Mouse (Mus musculus): ENCODE measurements around the gene Tbx4. TPM values are rescaled to one million over a fixed set of nuclear protein-coding genes. Genes with fewer than 3 reads are reported as not detected.
A peak's percentile ranks its signal among the peaks of the same experiment; 100 is the strongest.

Tbx4 gene
- polyA plus RNA-seq, 2 experiments = 15.5 to 37.5 TPM

DNA sequence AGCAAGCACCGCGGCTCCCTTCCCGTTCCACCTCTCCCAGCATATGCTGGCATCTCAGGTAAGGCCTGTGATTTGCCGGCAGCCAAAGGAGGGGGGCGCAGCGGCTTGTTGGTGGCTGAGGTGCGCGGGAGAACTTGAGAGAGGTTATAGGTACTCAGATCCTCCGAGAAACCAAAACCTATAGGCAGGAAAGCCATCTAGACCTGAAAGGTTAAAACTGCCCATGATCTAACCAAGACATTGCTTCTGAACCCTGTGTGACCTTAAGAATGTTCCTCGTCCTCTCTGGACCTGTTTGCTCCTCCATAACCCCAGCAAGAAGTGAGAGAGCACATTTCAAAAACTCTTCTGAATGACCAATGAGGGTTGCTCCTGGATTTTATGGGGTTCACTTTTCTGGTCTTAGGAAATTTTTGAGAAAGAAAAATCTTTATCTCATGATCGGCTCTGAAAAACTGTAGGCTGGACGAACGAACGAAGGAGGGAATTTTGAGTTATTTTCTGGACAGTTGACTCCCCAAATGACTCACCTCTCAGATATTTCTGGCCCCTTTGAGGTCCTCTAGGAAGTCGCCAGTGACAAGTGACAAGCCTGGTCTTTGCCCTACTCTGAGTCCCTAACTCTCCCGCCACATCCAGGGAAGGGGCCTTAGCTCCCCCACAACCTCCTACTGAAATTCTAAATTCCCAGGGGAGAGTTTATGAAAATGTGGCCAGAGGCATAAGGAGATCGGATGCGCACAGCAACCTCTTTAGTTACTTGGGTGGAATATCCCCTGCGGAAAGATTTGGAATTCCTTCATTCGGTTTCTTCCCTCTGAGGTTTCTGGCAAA lies 47.6 kb upstream of the Tbx4 start:
- Histone ChIP-seq H3K27me3 (ENCODE audit: control insufficient read depth, insufficient read depth, low read length) (peaks cover 82% of the 10 kb centered on the region), H3K4me3 (replicated peaks; ENCODE audit: low read length) (peak overlapping the region; percentile 50), H3K4me1 (ENCODE audit: control insufficient read depth, insufficient read depth, low read length) (peaks cover 32% of the 10 kb centered on the region), H3K36me3 (ENCODE audit: control insufficient read depth, insufficient read depth, low read length) (peaks cover 30% of the 10 kb centered on the region), H3K9me3 (ENCODE audit: control insufficient read depth, low read length) (no peaks in the 10 kb centered on the region), H3K4me2 (replicated peaks; ENCODE audit: low read depth, low read length, severe bottlenecking) (peak overlapping the region; percentile 89), H3K9ac (ENCODE audit: low read depth, low read length, severe bottlenecking) (peak overlapping the region; percentile 85), H3K27ac (replicated peaks; ENCODE audit: low read depth, low read length) (peak overlapping the region; percentile 71)
- no peak for DNase-seq (ENCODE audit: low spot score)
- WGBS = 21% methylated on average over 18 of the region's 20 CpGs
- ATAC-seq (ENCODE audit: low FRiP score, low read depth) = no peak
- no peak for TF ChIP-seq POLR2A (IDR thresholded peaks at IDR 0.05; ENCODE audit: borderline replicate concordance, extremely low read depth, insufficient read depth, insufficient read length)

DNA sequence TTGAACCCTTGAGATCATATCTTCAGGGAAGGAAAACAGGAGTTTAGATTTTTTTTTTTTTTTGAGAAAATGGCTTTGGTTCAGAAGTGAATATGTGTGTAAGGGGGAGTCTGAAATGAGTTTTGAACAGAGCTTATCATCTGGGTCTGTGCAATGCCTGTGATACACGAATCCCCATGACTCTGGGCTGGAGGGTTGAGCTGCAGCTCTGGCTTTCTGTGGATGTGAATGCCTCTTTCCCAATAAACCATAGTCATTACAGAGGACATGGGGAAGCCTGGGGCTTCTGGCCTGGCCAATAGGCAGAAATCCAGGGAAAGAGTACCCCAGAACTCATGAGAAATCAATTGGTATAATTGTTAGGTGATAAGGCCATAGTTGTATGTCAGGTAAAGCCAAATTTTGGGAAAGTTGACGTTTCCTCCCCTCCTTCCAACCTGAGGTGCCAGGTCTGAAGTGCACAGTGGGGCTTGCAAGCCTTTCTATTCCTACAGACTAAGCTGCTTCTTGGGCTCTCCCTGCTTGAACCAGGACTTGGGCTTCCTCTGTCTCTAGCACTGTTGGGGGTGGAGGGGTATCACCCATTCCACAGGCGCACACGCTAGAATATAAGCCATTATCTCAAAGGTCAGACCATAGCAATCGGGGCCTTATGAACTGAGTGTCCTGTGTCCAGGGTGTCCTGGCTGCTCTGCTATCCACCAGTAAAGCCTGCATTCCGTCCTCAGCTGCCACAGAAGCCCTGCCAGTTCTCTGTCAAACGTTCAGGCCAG lies 46.8 kb upstream of the Tbx4 start:
- no peak for DNase-seq (ENCODE audit: low spot score)
- H3K9ac ChIP-seq (ENCODE audit: low read depth, low read length, severe bottlenecking) = peak overlapping the region; percentile 85

DNA sequence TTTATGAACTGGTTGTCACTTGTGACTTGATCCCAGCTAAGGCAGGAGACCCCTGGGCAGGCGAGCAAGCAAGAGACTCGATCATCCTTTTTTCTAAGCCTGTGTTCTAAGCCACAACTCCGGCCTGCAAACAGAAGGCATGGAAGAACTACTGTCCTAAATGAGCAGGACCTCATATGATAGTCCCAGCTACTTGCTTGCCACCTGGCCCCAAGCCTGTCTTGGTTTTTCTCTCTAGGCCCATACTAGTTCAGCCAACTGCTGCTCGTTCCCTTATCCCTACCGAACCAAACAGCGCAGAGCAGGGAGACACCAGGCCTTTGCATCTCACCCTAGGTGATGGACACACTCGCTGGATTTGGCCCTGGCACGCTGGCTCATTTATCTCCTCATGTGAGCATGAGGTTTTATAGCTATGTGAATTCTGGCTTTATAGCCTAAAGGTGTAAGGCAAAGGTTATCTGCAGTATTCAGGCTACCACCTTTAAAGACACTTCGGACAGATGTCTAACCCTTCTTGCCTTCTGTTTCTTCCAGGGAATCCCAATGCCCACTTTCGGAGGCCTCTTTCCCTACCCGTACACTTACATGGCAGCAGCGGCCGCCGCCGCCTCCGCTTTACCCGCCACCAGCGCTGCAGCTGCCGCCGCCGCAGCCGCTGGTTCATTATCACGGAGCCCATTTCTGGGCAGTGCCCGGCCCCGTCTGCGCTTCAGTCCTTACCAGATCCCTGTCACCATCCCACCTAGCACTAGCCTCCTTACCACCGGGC lies 46.0 kb upstream of the Tbx4 start:
- peak overlapping the region; percentile 50 for H3K4me3 ChIP-seq (replicated peaks; ENCODE audit: low read length)
- ATAC-seq (ENCODE audit: low FRiP score, low read depth) (no peak), DNase-seq (ENCODE audit: low spot score) (no peak)
- H3K4me2 ChIP-seq (replicated peaks; ENCODE audit: low read depth, low read length, severe bottlenecking) = peak overlapping the region; percentile 89
- H3K4me1 ChIP-seq (ENCODE audit: control insufficient read depth, insufficient read depth, low read length) = peaks cover 37% of the 10 kb centered on the region
- H3K27ac ChIP-seq (replicated peaks; ENCODE audit: low read depth, low read length) = peak overlapping the region; percentile 52
- no peaks in the 10 kb centered on the region for H3K9me3 ChIP-seq (ENCODE audit: control insufficient read depth, low read length)
- peaks cover 67% of the 10 kb centered on the region for H3K27me3 ChIP-seq (ENCODE audit: control insufficient read depth, insufficient read depth, low read length)
- TF ChIP-seq POLR2A (IDR thresholded peaks at IDR 0.05; ENCODE audit: borderline replicate concordance, extremely low read depth, insufficient read depth, insufficient read length) = no peak
- H3K9ac ChIP-seq (ENCODE audit: low read depth, low read length, severe bottlenecking) = peak overlapping the region; percentile 56
- peaks cover 30% of the 10 kb centered on the region for H3K36me3 ChIP-seq (ENCODE audit: control insufficient read depth, insufficient read depth, low read length)
- 16% methylated on average over 27 of the region's 27 CpGs for WGBS

More for the DNA sequence above, 46.8 kb upstream of the Tbx4 start:
- peak overlapping the region; percentile 89 for H3K4me2 ChIP-seq (replicated peaks; ENCODE audit: low read depth, low read length, severe bottlenecking)
- H3K27me3 ChIP-seq (ENCODE audit: control insufficient read depth, insufficient read depth, low read length) = peaks cover 75% of the 10 kb centered on the region
- no peak for TF ChIP-seq POLR2A (IDR thresholded peaks at IDR 0.05; ENCODE audit: borderline replicate concordance, extremely low read depth, insufficient read depth, insufficient read length)
- H3K9me3 ChIP-seq (ENCODE audit: control insufficient read depth, low read length) = no peaks in the 10 kb centered on the region
- peak overlapping the region; percentile 50 for H3K4me3 ChIP-seq (replicated peaks; ENCODE audit: low read length)
- H3K36me3 ChIP-seq (ENCODE audit: control insufficient read depth, insufficient read depth, low read length) = peaks cover 30% of the 10 kb centered on the region
- ATAC-seq (ENCODE audit: low FRiP score, low read depth) = no peak
- 25% methylated on average over 7 of the region's 7 CpGs for WGBS
- no peak overlapping the region for H3K27ac ChIP-seq (replicated peaks; ENCODE audit: low read depth, low read length)
- peaks cover 35% of the 10 kb centered on the region for H3K4me1 ChIP-seq (ENCODE audit: control insufficient read depth, insufficient read depth, low read length)

- H3K27me3 ChIP-seq (ENCODE audit: control insufficient read depth, insufficient read depth, low read length) = peaks cover 61% of the 10 kb centered on the region
- H3K4me2 ChIP-seq (replicated peaks; ENCODE audit: low read depth, low read length, severe bottlenecking) = peak overlapping the region; percentile 89
- ATAC-seq (ENCODE audit: low FRiP score, low read depth) (no peak), DNase-seq (ENCODE audit: low spot score) (no peak)
- H3K4me3 ChIP-seq (replicated peaks; ENCODE audit: low read length) = peak overlapping the region; percentile 50
- peaks cover 37% of the 10 kb centered on the region for H3K4me1 ChIP-seq (ENCODE audit: control insufficient read depth, insufficient read depth, low read length)
- peak overlapping the region; percentile 52 for H3K27ac ChIP-seq (replicated peaks; ENCODE audit: low read depth, low read length)
- no peak for TF ChIP-seq POLR2A (IDR thresholded peaks at IDR 0.05; ENCODE audit: borderline replicate concordance, extremely low read depth, insufficient read depth, insufficient read length)
- H3K9ac ChIP-seq (ENCODE audit: low read depth, low read length, severe bottlenecking) = peak overlapping the region; percentile 56
- 7% methylated on average over 21 of the region's 21 CpGs for WGBS
- H3K9me3 ChIP-seq (ENCODE audit: control insufficient read depth, low read length) = no peaks in the 10 kb centered on the region
- peaks cover 29% of the 10 kb centered on the region for H3K36me3 ChIP-seq (ENCODE audit: control insufficient read depth, insufficient read depth, low read length)
Measured at GRCm38 (mm10) chr11:85840803-85841145, 45.4 kb upstream of the Tbx4 start.

DNA sequence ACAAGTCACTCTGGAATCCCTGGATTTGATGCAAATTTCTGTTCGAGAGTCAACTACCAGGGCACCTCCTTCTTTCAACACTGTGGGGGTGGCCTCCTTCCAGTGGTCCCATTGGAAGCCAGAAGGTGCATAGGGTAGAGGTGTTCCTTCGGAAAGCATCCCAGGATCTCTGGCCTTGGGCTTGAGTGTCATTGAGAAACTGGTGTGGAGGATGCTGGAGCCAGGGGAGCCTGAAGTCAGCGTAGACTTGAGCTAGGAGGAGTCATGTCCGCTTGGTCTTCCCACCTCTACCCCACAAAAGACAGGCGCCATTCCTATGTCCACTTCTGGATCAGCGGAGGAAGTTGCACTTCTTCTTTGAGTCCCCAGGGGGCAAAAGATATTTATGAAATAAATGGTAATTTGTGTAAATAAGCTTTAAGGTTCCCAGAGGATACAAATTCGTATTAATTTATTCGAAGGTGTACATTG lies 45.0 kb upstream of the Tbx4 start:
- peaks cover 37% of the 10 kb centered on the region for H3K4me1 ChIP-seq (ENCODE audit: control insufficient read depth, insufficient read depth, low read length)
- peak overlapping the region; percentile 50; the same call in 1 of the 2 replicates for H3K4me3 ChIP-seq (replicated peaks; ENCODE audit: low read length)
- H3K27ac ChIP-seq (replicated peaks; ENCODE audit: low read depth, low read length) = peak overlapping the region; percentile 55; the same call in 1 of the 2 replicates
- H3K27me3 ChIP-seq (ENCODE audit: control insufficient read depth, insufficient read depth, low read length) = peaks cover 57% of the 10 kb centered on the region
- H3K9ac ChIP-seq (ENCODE audit: low read depth, low read length, severe bottlenecking) = peak overlapping the region; percentile 56
- H3K36me3 ChIP-seq (ENCODE audit: control insufficient read depth, insufficient read depth, low read length) = peaks cover 26% of the 10 kb centered on the region
- TF ChIP-seq POLR2A (IDR thresholded peaks at IDR 0.05; ENCODE audit: borderline replicate concordance, extremely low read depth, insufficient read depth, insufficient read length) = no peak
- 16% methylated on average over 8 of the region's 8 CpGs for WGBS
- DNase-seq (ENCODE audit: low spot score) (no peak), ATAC-seq (ENCODE audit: low FRiP score, low read depth) (no peak)
- peak overlapping the region; percentile 89 for H3K4me2 ChIP-seq (replicated peaks; ENCODE audit: low read depth, low read length, severe bottlenecking)
- no peaks in the 10 kb centered on the region for H3K9me3 ChIP-seq (ENCODE audit: control insufficient read depth, low read length)
